Mouse (Mus musculus) layer of hippocampus, adult 11-12 months (tissue): ENCODE results near the gene Kndc1.

Source experiments
- DNase-seq: peaks from one replicate; pipeline ENCODE4 v3.0.0; 2022; ENCODE audit warnings: low spot score

Kndc1 gene

DNA sequence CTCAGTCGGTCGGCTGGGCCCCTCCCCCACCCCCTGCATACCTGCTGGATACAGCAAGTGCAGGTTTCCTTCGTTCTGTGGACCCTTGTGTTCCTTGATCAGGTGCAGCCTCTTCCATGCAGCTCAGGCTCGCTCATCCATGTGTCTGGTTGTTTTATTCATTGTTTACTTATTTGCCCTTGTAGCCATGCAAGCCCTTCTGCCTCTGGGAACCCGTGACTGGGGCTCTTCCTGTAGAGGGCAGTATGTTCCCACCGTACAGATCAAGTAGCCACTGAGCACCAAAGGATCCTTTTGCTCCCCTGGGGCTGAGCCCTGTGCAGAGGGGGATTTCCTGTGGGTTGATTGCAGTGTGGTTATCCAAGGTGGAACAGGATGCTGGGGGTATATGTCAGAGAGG, 11.2 kb downstream of the Kndc1 start:
- peak; percentile 71 for DNase-seq

- no peak for DNase-seq
These were observed 13.7 kb downstream of the Kndc1 start for GRCm38 (mm10) chr7:139908176-139908575.

DNA sequence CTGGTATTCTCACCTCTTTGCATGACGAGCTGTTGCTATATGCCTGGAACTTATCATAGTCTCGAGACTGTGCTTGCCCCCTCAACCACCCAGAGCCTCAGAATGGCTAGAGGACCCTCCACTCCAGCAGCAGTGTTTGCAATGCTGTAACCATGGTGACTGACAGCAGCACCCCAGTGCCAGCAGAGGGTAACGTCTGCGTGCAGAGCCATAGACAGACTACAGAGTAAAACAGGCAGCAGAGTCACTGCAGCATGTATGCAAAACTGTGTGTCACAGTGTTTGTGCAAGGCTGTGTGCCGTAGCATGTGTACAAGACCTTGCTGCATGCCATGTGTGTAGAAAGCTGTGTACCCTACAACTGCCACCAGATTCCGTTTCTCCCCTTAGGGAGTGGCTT, 15.0 kb downstream of the Kndc1 start:
- DNase-seq = no peak

- DNase-seq = no peak
These were observed 15.8 kb downstream of the Kndc1 start for GRCm38 (mm10) chr7:139910204-139910835.

- no peak for DNase-seq
These were observed 19.9 kb downstream of the Kndc1 start for GRCm38 (mm10) chr7:139914141-139915047.

DNA sequence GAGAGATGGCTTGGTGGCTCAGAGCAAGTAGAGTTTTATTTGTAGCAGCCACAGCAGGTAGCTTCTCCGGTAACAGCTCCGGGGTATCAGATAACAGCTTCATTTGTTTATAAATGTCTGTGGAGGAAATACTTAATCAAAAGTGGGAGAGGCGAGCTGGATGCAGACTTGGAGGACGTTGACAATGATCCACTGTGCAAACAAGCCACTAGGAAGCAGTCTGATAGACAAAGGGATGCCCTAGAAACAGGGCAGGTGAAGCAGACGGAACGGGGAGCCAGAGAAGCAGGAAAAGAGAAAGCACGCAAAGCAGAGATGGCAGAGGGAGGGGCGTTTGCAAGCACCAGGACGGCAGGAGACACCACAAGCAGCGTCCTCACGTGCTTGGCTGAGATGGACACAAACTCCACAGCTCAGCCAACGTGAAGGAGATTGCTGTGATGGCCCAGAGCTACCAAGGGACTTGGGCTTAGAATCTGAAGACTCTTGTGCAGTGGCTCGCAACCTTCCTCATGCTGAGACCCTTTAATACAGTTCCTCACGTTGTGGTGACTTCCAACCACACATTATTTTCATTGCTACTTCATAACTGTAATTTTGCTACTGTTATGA, 21.3 kb downstream of the Kndc1 start:
- DNase-seq = no peak

DNA sequence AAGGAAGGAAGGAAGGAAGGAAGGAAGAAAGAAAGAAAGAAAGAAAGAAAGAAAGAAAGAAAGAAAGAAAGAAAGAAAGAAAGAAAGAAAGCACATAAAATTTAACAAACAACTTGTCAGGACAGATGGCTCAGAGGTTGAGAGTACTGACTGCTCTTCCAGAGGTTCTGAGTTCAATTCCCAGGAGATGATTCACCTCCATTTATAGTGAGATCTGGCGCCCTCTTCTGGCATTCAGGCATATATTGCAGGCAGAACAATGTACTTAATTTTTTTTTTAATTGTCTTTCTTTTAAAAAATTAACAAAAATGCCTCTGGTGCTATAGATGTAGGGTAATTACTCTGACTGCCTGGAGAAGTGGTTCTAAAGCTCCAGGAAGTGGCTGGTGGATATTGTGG, 21.8 kb downstream of the Kndc1 start:
- DNase-seq = no peak

DNA sequence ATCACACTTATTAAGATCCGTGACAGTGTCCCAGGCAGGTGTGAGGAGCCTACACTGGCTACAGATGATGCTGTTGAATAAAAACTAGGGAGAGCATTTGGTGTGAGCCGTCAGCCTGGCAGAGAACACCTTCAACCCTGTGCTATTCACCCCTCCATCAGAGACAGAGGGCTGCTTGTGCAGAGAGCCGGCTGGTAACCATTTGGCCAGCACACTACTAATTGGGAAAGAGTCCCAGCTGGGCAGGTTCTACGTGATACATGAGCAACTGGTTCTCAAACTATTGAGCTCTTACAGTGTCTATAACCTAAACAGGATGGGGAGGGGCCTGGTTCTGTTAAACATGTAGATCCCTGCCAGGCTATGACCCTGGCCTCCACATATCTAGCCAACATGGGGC, 23.8 kb downstream of the Kndc1 start:
- DNase-seq = no peak

DNA sequence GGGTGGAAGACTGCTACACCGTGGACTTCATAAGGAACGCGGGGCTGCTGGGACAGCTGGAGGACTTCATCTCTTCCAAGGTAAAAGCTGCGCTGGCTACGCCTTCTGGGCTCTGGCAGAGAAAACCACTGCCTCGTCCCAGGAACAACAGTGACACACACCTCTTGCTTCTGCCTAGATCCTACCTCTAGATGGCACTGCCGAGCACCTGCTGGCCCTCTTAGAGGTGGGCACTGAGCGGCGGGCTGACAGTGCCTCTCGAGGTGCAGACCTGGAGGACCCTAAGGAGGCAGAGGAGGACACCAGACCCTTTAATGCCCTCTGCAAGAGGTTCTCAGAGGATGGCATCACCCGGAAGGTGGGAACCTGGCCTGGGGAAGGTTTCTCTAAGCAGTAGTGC, 36.2 kb downstream of the Kndc1 start:
- peak; percentile 44 for DNase-seq

DNA sequence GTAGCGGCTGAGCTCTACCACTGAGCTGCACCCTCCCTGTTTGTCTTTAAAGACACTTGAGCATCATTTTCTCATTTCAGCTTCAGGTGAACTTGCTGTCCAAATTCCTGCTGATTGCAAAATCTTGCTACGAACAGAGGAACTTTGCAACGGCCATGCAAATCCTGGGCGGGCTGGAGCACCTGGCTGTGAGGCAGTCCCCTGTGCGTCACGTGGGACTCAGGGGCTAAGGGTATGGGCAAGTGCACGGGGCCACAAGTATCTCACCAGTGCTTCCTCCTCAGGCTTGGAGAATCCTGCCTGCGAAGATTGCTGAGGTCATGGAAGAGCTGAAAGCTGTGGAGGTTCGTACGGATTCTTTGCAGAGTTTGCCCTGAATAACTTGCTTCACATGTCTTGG, 42.2 kb downstream of the Kndc1 start:
- DNase-seq = no peak

- no peak for DNase-seq
These were observed 42.6 kb downstream of the Kndc1 start for GRCm38 (mm10) chr7:139937138-139937537.

DNA sequence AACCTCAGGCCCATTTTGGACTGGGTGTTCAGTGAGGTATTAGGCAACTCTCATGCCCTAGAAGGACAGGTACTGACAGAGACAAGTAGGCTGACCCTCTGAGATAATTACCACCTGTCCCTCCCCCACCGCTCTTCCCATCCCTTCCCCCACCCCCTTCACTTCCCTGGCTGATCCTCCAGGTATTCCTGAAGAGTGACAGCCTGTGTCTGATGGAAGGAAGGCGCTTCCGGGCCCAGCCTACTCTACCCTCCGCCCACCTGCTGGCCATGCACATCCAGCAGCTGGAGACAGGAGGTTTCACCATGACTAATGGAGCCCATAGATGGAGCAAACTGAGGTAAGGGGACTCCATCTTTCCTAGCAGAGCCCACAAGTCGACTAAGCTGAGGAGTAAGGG, 43.3 kb downstream of the Kndc1 start:
- DNase-seq = no peak

- DNase-seq = no peak
These were observed 46.1 kb downstream of the Kndc1 start for GRCm38 (mm10) chr7:139940476-139941209.

DNA sequence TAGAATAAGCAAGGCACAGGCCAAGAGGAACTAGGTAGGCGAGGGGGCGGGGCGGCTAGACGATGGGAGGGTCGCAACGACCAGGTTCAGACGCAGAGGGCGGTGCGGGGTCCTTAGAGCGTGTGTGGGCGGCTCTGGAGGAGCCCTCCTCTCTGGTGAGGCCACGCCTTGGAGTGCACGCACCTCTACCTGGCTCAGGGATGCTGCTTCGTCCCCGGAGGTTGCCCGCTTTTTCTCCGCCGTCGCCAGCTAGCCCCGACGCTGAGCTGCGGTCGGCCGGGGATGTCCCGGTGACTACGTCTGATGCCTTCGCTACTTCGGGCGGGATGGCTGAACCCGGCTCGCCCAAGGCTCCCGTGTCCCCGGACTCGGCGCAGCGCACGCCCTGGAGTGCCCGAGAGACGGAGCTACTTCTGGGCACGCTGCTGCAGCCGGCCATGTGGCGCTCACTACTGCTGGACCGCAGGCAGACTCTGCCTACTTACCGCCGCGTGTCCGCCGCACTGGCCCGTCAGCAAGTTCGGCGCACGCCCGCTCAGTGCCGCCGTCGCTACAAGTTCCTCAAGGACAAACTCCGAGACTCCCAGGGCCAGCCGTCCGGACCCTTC, 49.3 kb downstream of the Kndc1 start, which contains the start of gene Utf1:
Utf1 (plus strand) TSS at position 116 of the 608 bp plus-strand sequence.
- DNase-seq = no peak

DNA sequence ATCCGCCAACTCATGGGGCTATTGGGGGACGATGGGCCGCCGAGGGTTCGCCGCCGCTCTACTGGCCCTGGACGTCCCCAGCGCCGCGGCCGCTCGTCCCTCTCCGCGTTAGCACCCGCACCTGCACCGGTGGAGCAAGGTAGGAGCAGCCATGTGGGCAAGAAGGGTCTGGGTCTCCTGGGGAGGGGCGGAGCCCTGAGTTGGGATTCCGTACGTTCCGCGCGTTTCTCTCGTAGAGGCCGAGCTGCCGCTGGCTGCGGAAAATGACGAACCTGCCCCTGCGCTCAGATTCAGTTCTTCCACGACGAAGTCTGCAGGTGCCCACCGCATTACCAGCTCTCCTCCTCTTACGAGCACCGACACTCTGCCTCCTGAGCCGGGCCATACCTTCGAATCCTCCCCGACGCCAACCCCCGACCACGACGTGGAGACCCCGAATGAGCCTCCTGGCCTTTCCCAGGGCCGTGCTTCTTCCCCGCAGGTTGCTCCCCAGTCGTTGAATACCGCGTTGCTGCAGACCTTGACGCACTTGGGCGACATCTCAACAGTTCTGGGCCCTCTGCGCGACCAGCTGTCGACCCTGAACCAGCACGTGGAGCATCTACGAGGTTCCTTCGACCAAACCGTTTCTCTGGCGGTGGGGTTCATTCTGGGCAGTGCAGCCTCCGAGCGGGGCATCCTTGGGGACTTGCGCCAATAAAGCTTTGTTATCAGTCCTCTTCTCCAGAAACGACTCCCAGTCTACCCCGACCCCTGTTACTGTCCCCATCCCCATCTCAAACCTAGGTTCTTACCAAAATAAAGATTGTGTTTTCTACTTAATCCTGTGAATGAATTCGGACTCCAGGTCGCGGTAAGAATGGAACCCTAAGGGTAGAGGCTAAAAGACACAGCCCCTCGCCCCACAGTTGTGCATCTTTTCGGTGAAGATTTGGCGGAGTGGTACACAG, 50.1 kb downstream of the Kndc1 start:
- DNase-seq = no peak

DNA sequence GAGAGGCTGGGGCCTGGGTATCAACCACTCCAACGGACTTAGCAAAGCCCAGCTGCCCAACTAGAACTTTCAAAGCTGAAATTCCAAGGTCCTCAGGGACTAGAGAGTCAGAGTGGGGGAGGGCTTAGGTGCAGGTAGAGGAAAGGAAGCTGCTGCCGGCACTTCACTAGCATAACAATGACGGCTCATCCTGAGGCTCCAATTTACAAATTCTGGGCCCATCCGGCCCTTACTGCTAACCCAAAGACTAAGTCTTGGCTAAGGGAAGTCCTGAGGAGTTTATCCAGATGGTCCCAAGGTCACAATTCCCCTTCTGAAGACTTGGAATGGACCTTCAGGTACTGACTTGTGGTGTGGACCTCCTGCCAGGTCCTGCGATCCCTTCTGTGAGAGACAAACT, 51.0 kb downstream of the Kndc1 start:
- DNase-seq = no peak

DNA sequence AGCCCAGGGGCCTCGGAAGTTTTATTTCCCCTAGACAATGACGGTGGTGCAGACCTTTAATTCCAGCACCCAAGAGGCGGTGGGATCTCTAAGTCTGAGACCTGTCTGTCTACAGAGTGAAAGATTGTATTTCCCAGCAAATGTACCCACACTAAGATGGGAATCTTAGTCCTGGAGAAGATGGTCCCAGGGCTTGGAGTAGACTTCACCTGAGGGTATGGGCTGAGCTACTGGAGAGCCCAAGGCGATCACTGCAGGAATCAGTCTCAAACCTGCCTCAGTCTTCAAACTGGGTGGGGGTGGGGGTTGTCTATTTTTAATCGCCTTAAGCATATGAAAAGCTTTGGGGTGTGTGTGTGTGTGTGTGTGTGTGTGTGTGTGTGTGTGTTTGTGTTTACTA, 51.5 kb downstream of the Kndc1 start:
- no peak for DNase-seq

GRCm38 (mm10) chr7:139949893-139950282, 55.4 kb downstream of the Kndc1 start:
- no peak for DNase-seq

DNA sequence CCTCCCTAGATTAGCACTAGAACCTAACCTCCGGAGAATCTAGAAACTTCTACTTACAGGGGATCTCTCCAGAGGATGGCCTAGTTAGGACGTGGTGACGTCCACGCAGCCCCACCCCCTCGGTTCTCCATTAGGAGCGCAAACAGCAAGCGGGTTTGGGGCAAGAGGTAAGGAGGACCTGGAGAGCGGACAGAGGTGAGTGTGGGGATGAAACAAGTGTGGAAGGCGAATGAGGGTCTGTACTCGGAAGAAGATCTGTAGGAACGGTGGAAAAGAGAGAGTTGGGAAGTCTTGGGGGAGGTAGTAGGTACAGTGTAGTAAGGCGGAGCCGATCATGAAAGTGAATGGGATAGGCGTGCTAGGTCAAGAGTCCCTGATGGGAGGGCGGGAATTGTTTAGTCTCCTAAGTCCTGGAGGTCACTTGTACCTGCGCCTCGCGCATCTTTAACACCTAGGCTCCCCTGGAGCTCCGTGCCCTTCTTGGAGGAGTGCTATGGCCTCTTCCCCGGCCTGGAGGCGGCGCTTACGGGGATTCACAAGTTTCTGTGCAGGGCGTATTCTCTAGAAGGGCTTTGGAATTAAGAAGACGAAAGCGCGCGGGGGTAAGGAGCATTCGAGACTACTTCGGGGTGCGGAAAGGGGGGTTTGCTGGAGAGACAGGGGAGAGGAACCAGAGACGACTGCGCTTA, 55.9 kb downstream of the Kndc1 start:
- DNase-seq = no peak

DNA sequence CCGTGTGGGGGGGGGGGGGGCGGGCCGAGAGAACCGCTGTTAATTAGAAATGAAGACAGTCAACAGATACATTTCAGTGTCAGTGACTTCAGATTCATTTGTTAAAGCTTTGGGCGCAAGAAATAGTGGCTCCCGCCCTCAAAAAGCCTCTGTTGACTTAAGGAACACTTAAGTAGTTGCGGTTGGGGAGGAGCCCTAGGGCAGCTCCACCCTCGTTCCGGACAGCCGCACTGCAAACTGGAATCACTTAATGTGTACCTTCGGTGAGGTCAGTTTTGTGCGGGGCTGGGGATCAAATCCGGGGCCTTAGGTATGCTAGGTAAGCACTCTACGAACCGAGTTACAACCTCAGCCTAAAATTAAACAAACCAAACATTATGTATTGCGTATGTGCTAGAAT, 56.6 kb downstream of the Kndc1 start:
- DNase-seq = no peak
